Mouse (Mus musculus) activated CD4-positive, CD25-positive, alpha-beta regulatory T cell, adult 4 months (primary cell): ENCODE data around the gene Mon1a. TPM values are rescaled to one million over a fixed set of nuclear protein-coding genes. Genes with fewer than 3 reads are reported as not detected.

ENCODE experiments used
- ATAC-seq: one replicate; pipeline ENCODE4 v1.8.0; 2017
- polyA plus RNA-seq, 2 experiments: library from polyadenylated mRNA; unstranded; fragments of 100-300 nt; shearing (Covaris generic); gene quantifications; one replicate each; pipeline ENCODE4 v1.2.1; 2017

Mon1a gene
- polyA plus RNA-seq, 2 experiments from 2014 or later, result 11.3 to 12.9 TPM

- ATAC-seq, result no peak
Measured at GRCm38 (mm10) chr9:107908410-107909158, 20.6 kb downstream of the Mon1a start.

GRCm38 (mm10) chr9:107910025-107910769 lies 22.2 kb downstream of the Mon1a start:
- no peak for ATAC-seq

- no peak for ATAC-seq
Measured at GRCm38 (mm10) chr9:107914764-107915420, 26.9 kb downstream of the Mon1a start.

GRCm38 (mm10) chr9:107917895-107918608 lies 30.1 kb downstream of the Mon1a start:
- ATAC-seq, result no peak

- no peak for ATAC-seq
Measured at GRCm38 (mm10) chr9:107918884-107919283, 30.9 kb downstream of the Mon1a start.

GRCm38 (mm10) chr9:107919441-107919840 lies 31.5 kb downstream of the Mon1a start:
- no peak for ATAC-seq

- no peak for ATAC-seq
Measured at GRCm38 (mm10) chr9:107923021-107923420, 35.1 kb downstream of the Mon1a start.

GRCm38 (mm10) chr9:107923956-107924355 lies 36.0 kb downstream of the Mon1a start:
- ATAC-seq, result no peak

- no peak for ATAC-seq
Measured at GRCm38 (mm10) chr9:107925251-107925650, 37.3 kb downstream of the Mon1a start.

GRCm38 (mm10) chr9:107926920-107927420 lies 39.0 kb downstream of the Mon1a start:
- ATAC-seq, result no peak

GRCm38 (mm10) chr9:107927749-107928148 lies 39.8 kb downstream of the Mon1a start:
- ATAC-seq, result no peak

- ATAC-seq, result no peak
Measured at GRCm38 (mm10) chr9:107928169-107928568, 40.2 kb downstream of the Mon1a start, which contains the start of gene Actl11. Actl11 (plus strand) TSS chr9:107928469.

GRCm38 (mm10) chr9:107932221-107932620 lies 44.3 kb downstream of the Mon1a start:
- no peak for ATAC-seq

GRCm38 (mm10) chr9:107934146-107934545 lies 46.2 kb downstream of the Mon1a start:
- no peak for ATAC-seq

- no peak for ATAC-seq
Measured at GRCm38 (mm10) chr9:107935374-107935773, 47.4 kb downstream of the Mon1a start, which contains the start of gene Camkv. Camkv (plus strand) TSS chr9:107935674.

GRCm38 (mm10) chr9:107935790-107936214 lies 47.9 kb downstream of the Mon1a start:
- ATAC-seq, result no peak

- ATAC-seq, result no peak
Measured at GRCm38 (mm10) chr9:107936215-107936822, 48.4 kb downstream of the Mon1a start.

- no peak for ATAC-seq
Measured at GRCm38 (mm10) chr9:107936831-107937230, 48.9 kb downstream of the Mon1a start.

GRCm38 (mm10) chr9:107947241-107948194 lies 59.6 kb downstream of the Mon1a start:
- no peak for ATAC-seq

GRCm38 (mm10) chr9:107949184-107949921 lies 61.4 kb downstream of the Mon1a start:
- no peak for ATAC-seq
